Comparison of ENCODE assay signal across 23 mouse cellular contexts in genomic region chr14:118913651-118914050, GRCm38 (mm10).
"Had no signal": no experiment of that assay in that cellular context is flagged by ENCODE, and none has a peak within 500 bp of the region (broad histone marks: within the 10 kb centered on the region; RNA-seq: fewer than 3 reads in every experiment).

No protein-coding gene starts in this region.

- ATAC-seq: hindbrain, postnatal 0 days; intestine, embryonic 16.5 days had no signal

- DNase-seq: gastrocnemius, postnatal 14 days; gastrocnemius, postnatal 36 days; heart, adult 2 months; heart, postnatal 14 days; heart, postnatal 36 days; kidney, adult 11 months; kidney, adult 2 months; kidney, adult 9 months; kidney, postnatal 10 days; kidney, postnatal 25 days; kidney, postnatal 4 days; liver had no signal

- H3K9me3 ChIP-seq: heart, embryonic 13.5 days; heart, embryonic 15.5 days; hindbrain, embryonic 13.5 days; hindbrain, embryonic 15.5 days; limb, embryonic 10.5 days; limb, embryonic 12.5 days had no signal

- H3K4me1 ChIP-seq: heart, embryonic 15.5 days; hindbrain, embryonic 13.5 days; hindbrain, embryonic 15.5 days; limb, embryonic 10.5 days; limb, embryonic 12.5 days had no signal

- H3K27me3 ChIP-seq: heart, embryonic 13.5 days; heart, embryonic 15.5 days; hindbrain, embryonic 13.5 days; hindbrain, embryonic 15.5 days; limb, embryonic 12.5 days had no signal

- H3K4me3 ChIP-seq: heart, adult 2 months; heart, embryonic 13.5 days; heart, embryonic 15.5 days; hindbrain, embryonic 13.5 days; hindbrain, embryonic 15.5 days; layer of hippocampus, adult 2 months; left cerebral cortex, adult 2 months; limb, embryonic 10.5 days; limb, embryonic 12.5 days had no signal

- H3K4me2 ChIP-seq: heart, embryonic 11.5 days; heart, embryonic 13.5 days; heart, embryonic 15.5 days; hindbrain, embryonic 13.5 days; hindbrain, embryonic 15.5 days; limb, embryonic 12.5 days had no signal

- H3K27ac ChIP-seq: heart, adult 2 months; heart, embryonic 13.5 days; heart, embryonic 15.5 days; hindbrain, embryonic 13.5 days; hindbrain, embryonic 15.5 days; hindbrain, postnatal 0 days; layer of hippocampus, adult 2 months; left cerebral cortex, adult 2 months; limb, embryonic 10.5 days; limb, embryonic 12.5 days had no signal

- H3K9ac ChIP-seq: heart, embryonic 13.5 days; heart, embryonic 15.5 days; hindbrain, embryonic 13.5 days; hindbrain, embryonic 15.5 days; limb, embryonic 12.5 days had no signal
